Mouse (Mus musculus): Measurements from ENCODE around the gene Dock4.
"Not testable (repeated sequence)": the region's sequence is repeated elsewhere in the genome, so short reads cannot be mapped to it uniquely, and the experiment has no call there.

Dock4 gene

DNA sequence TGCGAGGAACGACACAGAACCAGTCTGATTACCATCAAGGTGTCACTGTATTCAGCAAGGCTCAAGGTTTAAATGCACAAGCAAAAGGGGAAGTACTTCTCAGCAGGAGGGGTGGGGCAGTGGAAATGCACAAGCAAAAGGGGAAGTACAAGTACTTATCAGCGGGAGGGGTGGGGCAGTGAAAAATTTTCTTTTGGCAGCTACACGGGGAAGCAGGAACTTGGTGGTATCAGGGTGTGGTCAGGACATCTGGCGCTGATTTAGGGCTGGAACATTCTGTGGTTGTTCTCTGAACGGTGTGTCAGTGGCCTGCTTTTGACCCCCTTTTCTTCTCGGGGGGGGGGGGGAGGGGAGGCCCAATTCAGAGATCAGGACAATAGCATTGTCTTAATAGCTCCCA is 413.0 kb downstream of the Dock4 start:
- not testable (repeated sequence) for DNase-seq (ENCODE audit: extremely low read depth, low read depth)

DNA sequence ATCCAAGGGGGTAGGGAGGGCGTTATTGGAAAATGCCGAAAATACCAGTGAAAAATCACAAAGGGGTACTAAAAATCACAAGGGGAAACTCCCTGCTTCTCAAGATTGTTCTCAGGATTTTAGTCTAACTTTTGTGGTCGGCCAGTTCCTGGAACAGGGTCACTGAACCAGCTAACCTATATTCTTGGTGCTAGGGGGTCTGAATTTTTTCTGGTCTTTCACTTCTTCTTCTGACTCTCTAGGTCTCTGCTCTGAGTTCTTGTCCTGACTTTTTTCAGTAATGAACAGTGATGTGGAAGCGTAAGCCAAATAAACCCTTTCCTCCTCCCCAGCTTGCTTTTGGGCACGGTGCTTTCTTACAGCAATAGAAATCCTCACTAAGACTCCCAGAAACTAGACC is 424.6 kb downstream of the Dock4 start:
- DNase-seq (ENCODE audit: extremely low read depth, low read depth): no peak

DNA sequence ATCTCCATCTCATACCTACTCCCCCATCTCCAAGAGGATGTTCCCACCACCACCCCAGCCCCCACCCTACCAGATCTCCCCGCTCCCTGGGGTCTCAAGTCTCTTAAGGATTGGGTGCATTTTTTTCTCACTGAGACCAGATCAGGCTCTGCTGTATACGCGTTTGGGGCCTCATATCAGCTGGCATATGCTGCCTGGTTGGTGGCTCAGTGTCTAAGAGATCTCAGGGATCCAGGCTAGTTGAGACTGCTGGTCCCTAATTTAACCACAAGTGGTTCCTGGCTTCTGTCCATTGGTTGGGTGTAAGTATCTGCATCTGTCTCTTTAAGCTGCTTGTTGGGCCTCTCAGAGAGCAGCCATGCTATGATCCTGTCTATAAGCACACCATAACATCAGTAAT is 427.0 kb downstream of the Dock4 start:
- DNase-seq (ENCODE audit: extremely low read depth, low read depth): no peak

DNA sequence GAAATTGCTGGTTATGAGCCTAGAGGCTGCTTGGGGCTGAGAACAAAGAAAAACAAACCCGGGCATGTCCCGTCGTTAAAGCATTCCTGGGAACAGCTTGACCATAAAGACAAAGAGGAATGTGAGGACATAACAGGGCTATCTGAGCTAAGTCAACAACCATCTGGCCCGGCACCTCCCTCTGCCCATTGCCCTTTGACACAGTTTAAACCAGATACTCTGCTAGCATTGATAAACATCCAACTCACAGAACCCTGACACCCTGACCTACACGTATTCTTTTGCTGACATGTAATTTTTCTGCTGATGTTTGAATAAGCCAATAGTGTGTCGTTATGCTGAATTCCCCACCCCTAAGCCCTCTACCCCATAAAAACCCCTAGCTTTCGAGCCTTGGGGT is 427.5 kb downstream of the Dock4 start:
- not testable (repeated sequence) for DNase-seq (ENCODE audit: extremely low read depth, low read depth)

DNA sequence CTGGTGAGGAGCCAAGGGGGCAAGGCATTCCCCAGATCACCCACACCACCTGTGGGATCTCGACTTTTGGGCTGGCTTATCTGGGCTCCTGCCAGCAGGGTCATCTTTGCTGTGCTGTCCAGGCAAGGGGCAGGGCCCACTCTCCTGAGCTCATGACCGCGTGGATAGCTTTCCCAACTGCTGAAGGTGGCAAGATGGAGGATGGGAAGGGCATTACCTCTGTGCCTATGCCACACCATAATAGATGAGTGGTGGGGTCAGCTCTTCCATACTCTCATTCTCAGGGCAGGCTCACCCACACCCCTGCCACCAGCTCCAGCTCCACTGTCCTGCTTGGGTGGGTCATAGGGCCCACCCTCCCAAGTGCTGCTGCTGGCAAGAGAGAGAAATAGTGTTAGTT is 439.2 kb downstream of the Dock4 start:
- no peak for DNase-seq (ENCODE audit: extremely low read depth, low read depth)

DNA sequence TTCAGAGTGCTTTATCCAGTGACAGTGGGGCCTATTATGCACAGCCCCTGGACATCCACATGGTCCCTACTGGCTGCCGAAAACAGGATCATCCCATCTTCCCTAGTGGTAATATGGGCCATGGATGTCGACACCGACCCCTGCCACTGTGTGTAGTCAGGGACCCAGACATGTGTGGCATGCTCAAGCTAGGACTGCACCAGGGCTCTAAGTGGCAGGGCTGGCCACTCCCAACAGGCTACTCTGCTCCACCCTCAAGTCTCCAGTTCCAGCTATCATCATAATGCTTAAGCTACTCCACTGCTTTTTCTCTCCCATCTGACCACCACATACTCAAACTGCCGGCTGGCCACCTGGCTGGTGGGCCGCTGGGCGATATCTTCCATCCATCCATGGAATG is 439.6 kb downstream of the Dock4 start:
- DNase-seq (ENCODE audit: extremely low read depth, low read depth): no peak

DNA sequence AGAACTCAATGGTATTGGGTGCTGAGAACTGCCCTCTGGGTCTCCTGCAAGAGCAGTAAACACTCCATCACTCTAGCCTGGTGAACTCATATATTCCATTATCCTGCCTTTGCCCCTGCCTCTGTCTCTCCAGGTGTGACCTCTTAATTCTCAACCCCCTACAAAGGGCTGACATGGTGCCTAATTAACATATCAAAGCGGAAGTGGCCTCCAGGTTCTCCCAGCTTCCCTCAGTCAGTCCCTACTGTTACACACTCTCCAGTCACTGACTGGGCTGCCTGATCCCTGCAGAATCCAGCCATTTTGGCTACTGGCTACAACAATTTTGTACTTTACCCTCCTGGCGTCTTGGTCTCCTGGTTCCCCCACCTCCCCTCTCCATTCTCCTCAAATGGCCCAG is 441.7 kb downstream of the Dock4 start:
- no peak for DNase-seq (ENCODE audit: extremely low read depth, low read depth)

DNA sequence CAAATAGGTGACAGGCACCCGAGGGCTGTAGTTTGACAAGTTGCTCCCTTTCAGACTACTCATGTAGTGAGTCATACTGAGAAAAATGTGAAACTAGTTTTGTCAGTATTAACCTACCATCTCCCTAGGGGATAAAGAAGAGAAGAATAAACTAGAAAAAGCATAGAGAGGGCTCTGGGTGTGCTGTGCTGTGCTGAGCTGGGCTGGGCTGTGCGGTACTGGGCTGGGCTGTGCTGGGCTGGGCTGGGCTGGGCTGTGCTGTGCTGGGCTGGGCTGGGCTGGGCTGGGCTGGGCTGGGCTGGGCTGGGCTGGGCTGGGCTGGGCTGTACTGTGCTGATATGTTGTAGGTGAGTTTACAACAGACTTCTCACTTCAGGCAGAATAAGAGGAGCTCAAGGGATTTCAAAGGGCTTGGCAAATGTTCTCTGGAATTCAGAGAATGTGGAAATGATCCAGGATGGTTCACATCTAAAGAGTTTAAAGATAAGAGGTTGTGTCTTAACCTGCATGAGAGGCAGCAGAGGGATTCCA is 442.6 kb downstream of the Dock4 start:
- DNase-seq (ENCODE audit: extremely low read depth, low read depth): no peak

DNA sequence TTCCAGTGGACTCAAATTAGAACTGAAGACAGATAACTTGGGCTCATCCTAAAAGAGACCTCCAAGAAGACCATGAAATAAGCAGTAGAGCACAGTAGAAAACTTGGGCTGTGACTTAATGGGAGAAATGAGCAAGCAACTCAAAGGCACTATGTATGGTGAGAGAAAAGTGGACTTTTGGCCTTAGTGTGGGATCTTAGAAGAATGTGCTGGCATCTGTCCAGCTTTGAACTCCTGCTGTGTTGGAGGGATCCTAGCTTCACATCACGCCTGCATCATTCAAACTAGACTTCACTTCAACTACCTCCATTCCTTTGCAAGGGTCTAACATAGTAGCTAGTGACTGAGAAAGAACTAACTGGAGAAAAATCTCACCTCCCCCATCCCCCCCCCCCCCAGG is 443.1 kb downstream of the Dock4 start:
- DNase-seq (ENCODE audit: extremely low read depth, low read depth): no peak

DNA sequence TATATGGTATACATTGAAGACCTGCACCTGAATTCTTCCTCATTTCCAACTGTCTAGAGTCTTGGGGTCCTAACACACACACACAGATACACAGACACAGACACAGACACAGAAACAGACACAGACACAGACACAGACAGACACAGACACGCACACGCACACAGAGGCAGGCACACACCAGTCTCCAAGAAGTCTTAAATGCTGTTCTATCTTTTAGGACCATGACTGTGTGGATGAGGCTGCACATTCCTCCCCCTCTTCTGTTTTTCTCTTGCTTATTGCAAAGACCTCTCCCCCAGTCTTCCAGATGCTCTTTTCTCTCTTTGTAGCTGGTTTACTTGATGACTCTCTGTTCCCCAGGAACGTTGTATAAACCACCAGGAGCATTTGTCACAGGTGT is 443.8 kb downstream of the Dock4 start:
- DNase-seq (ENCODE audit: extremely low read depth, low read depth): no peak

DNA sequence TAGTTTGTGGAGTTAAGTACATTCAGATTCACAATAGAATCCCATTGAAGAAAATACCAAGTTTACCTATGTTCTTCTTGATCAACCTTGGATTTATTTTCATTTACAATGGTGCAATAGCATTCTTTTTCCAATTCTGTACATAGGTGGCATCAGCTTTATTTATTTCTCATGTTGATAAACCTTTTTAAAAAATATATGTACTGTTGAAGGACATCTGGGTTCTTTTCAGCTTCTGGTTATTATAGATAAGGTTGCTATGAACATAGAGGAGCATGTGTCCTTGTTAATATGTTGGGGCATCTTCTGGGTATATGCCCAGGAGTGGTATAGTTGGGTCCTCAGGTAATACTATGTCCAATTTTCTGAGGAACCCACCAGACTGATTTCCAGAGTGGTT is 445.4 kb downstream of the Dock4 start:
- DNase-seq (ENCODE audit: extremely low read depth, low read depth): no peak

DNA sequence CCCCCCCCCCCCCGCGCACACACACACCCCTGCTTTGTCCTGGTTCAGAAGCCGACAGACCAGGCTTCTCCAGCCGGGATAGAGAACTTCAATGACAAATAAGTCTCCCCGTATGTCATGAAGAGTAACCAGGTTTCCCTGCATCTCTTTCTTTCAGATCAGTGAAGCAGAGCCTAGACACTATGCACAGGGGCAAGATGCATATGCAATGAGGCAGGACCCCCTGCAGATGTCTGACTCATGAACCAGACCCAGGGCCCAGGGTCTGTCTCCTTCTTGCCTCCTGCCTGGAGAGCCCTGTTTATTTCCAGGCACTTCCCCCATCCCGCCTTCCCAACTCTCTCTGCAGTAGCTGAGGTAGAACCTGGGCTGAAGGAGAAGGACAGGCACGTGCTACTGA is 448.0 kb downstream of the Dock4 start:
- DNase-seq (ENCODE audit: extremely low read depth, low read depth): no peak

DNA sequence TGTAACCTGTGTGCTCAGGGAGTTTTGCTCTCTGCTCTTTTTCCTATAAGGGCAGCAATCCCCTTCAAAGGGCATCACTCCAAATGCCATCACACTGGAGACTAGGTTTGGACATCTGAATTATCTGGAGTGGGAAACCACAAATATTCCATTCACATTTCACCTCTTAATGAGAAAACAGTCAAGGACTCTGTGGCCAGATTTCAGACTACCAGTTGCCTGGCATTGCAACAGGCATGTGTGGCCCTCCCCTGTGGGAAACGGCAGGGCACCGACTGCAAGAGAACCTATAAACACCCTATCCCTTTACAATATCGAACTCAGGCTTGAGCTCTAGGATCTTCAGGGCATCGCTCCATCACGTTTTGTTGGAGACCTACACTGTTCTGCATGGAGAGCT is 448.9 kb downstream of the Dock4 start:
- DNase-seq (ENCODE audit: extremely low read depth, low read depth): no peak

Measured in MEL-GATA-1-ER (cell line).